Mouse (Mus musculus): Measurements from ENCODE around the gene Snd1.

Gene Snd1

GRCm38 (mm10) chr6:28474839-28475238 is at the start of gene Snd1:
TSS of gene Snd1 (plus strand) at chr6:28475139.
- no peak for DNase-seq

- DNase-seq: no peak
These were observed 47.7 kb upstream of the Snd1 start, which contains the start of gene Fscn3 for GRCm38 (mm10) chr6:28427096-28427839. TSS of gene Fscn3 (plus strand) at chr6:28427789.

- no peak for DNase-seq
These were observed 46.6 kb upstream of the Snd1 start, which contains the start of gene Gcc1 for GRCm38 (mm10) chr6:28428290-28428689. TSS of gene Gcc1 (minus strand) at chr6:28428390.

- no peak for DNase-seq
These were observed 45.1 kb upstream of the Snd1 start for GRCm38 (mm10) chr6:28429870-28430269.

- no peak for DNase-seq
These were observed 44.0 kb upstream of the Snd1 start for GRCm38 (mm10) chr6:28430795-28431537.

GRCm38 (mm10) chr6:28431538-28431855 is 43.4 kb upstream of the Snd1 start:
- DNase-seq: no peak

- no peak for DNase-seq
These were observed 27.0 kb upstream of the Snd1 start for GRCm38 (mm10) chr6:28447937-28448336.

GRCm38 (mm10) chr6:28449253-28449652 is 25.7 kb upstream of the Snd1 start, which contains the start of gene Pax4:
TSS of gene Pax4 (minus strand) at chr6:28449353.
- DNase-seq: no peak

- no peak for DNase-seq
These were observed 24.5 kb upstream of the Snd1 start for GRCm38 (mm10) chr6:28450481-28450880.

GRCm38 (mm10) chr6:28450977-28451376 is 24.0 kb upstream of the Snd1 start:
- peak; percentile 19 for DNase-seq

- no peak for DNase-seq
These were observed 15.7 kb upstream of the Snd1 start for GRCm38 (mm10) chr6:28459221-28459668.

- peak; percentile 60 for DNase-seq
These were observed 14.4 kb upstream of the Snd1 start for GRCm38 (mm10) chr6:28460534-28460933.

- DNase-seq: no peak
These were observed 10.3 kb upstream of the Snd1 start for GRCm38 (mm10) chr6:28464630-28465029.

- DNase-seq: no peak
These were observed 4.8 kb upstream of the Snd1 start for GRCm38 (mm10) chr6:28470017-28470602.

- DNase-seq: no peak
These were observed 4.3 kb upstream of the Snd1 start for GRCm38 (mm10) chr6:28470621-28471020.

GRCm38 (mm10) chr6:28471284-28472035 is 3.5 kb upstream of the Snd1 start:
- DNase-seq: peak; percentile 52

GRCm38 (mm10) chr6:28474211-28474610 is 728 bp upstream of the Snd1 start:
- no peak for DNase-seq

- peak; percentile 100 for DNase-seq
These were observed 5.2 kb downstream of the Snd1 start for GRCm38 (mm10) chr6:28479865-28480751.

GRCm38 (mm10) chr6:28480752-28481492 is 6.0 kb downstream of the Snd1 start:
- DNase-seq: no peak

- no peak for DNase-seq
These were observed 7.9 kb downstream of the Snd1 start for GRCm38 (mm10) chr6:28482711-28483315.

- no peak for DNase-seq
These were observed 11.1 kb downstream of the Snd1 start for GRCm38 (mm10) chr6:28486008-28486407.
